8 mouse cellular contexts compared by ENCODE assay signal in the genomic region with DNA sequence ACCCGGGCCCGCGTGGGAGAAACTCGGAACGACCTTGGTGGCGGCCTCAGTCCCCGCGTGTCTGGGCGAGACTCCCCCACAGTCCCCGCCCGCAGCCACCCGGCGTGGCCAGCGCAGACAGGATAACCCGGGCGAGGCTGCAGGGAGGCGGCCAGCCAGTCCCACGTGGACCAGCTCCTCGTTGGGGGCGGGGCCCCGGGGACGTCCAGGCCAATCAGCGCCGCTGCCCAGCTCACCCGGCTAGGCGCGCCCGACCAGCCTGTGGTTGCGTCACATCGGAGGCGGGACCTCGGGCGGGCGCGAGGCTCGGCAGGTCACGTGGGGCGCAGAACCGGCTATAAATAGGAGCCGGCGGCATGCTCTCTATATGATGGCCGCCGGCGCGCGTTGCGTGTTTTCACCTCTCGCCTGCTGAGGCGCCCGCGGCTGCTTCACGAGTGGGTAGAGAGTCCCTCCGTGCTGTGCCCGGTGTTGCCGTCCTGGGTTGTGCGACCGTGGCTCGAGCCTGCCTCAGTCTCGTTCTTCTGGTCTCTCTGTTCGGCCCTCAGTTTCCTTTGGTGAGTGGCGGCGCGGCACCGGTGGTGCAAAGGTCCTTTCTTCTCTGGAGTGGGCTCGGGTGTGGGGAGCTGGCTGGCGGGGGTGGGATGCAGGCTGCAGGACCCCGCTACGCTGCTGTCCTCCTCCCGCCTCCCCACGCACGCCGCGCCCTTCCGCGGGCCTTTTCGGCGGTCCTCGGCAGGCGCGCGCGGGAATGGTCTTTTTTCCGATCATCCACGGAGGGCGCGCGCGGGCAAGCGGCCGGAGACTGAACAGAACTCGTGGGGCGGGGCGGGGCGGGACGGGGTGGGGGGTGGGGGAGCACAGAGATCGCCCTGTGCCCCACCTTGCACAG. TPM values are rescaled to one million over a fixed set of nuclear protein-coding genes. Genes with fewer than 3 reads are reported as not detected.
A peak's percentile ranks its signal among the peaks of the same experiment; 100 is the strongest.
DNase-seq lines count a peak whose midpoint lies in the region; ATAC-seq lines count a peak whose summit lies in the region.

A gene (plus strand): TSS at position 329 of the 892 bp plus-strand sequence.

- no peaks in the 10 kb centered on the region for H3K27me3 ChIP-seq in heart, embryonic 14.5 days (ENCODE audit: control insufficient read depth, insufficient read depth, low read length)
- H3K27me3 ChIP-seq in liver, embryonic 13.5 days, result no peaks in the 10 kb centered on the region
- H3K27me3 ChIP-seq in stomach, embryonic 16.5 days (ENCODE audit: control insufficient read depth, insufficient read depth, low read length), result no peaks in the 10 kb centered on the region

- peaks cover 2% of the 10 kb centered on the region; the same call in 1 of the 2 replicates for H3K4me1 ChIP-seq in brown adipose tissue, adult 24 weeks (ENCODE audit: control insufficient read depth, insufficient read depth, insufficient read length, low read length)
- H3K4me1 ChIP-seq in heart, embryonic 14.5 days (ENCODE audit: control insufficient read depth in 2 of 2, insufficient read depth in 2 of 2, low read length in 2 of 2), result peaks cover 6 to 22% of the 10 kb centered on the region in 2 experiments
- H3K4me1 ChIP-seq in liver, embryonic 13.5 days (replicated peaks), result peaks cover 80% of the 10 kb centered on the region
- peaks cover 10% of the 10 kb centered on the region for H3K4me1 ChIP-seq in stomach, embryonic 16.5 days (ENCODE audit: control insufficient read depth, insufficient read depth, low read length)

- peak within 1 kb of the TSS; percentile 93 for H3K27ac ChIP-seq in brown adipose tissue, adult 24 weeks (replicated peaks; ENCODE audit: low read depth, low read length)
- H3K27ac ChIP-seq in heart, embryonic 14.5 days (replicated peaks in 1 of 2; ENCODE audit: control insufficient read depth in 1 of 2, insufficient read depth in 1 of 2, low read depth in 2 of 2, low read length in 2 of 2), result peak within 1 kb of the TSS; percentile 80 to 93
- H3K27ac ChIP-seq in liver, embryonic 13.5 days, result peak within 1 kb of the TSS; percentile 97
- peak within 1 kb of the TSS; percentile 83 for H3K27ac ChIP-seq in stomach, embryonic 16.5 days (ENCODE audit: low read length)

- peak within 1 kb of the TSS; percentile 96 for H3K9ac ChIP-seq in heart, embryonic 14.5 days (ENCODE audit: low read length)
- H3K9ac ChIP-seq in liver, embryonic 13.5 days, result peak within 1 kb of the TSS; percentile 100
- H3K9ac ChIP-seq in stomach, embryonic 16.5 days (ENCODE audit: low read length), result peak within 1 kb of the TSS; percentile 95

- under 1% methylated on average over 91 of the region's 96 CpGs for WGBS in heart, embryonic 14.5 days
- under 1% methylated on average over 96 of the region's 96 CpGs for WGBS in liver, embryonic 13.5 days (ENCODE audit: insufficient replicate concordance)
- whole genome bisulfite sequencing in stomach, embryonic 16.5 days, result 1% methylated on average over 93 of the region's 96 CpGs

- H3K36me3 ChIP-seq in heart, embryonic 14.5 days (ENCODE audit: control insufficient read depth, insufficient read depth, low read length), result peaks cover 39% of the 10 kb centered on the region
- H3K36me3 ChIP-seq in liver, embryonic 13.5 days, result peaks cover 42% of the 10 kb centered on the region
- no peaks in the 10 kb centered on the region for H3K36me3 ChIP-seq in stomach, embryonic 16.5 days (ENCODE audit: control insufficient read depth, insufficient read depth, low read length)

- H3K4me3 ChIP-seq in brown adipose tissue, adult 24 weeks (ENCODE audit: insufficient read depth, low read depth, low read length), result peak within 1 kb of the TSS; percentile 98
- peak within 1 kb of the TSS; percentile 83 to 89 for H3K4me3 ChIP-seq in heart, embryonic 14.5 days (ENCODE audit: control insufficient read depth in 1 of 2, insufficient read depth in 1 of 2, low read depth in 1 of 2, low read length in 2 of 2)
- H3K4me3 ChIP-seq in liver, embryonic 13.5 days (replicated peaks), result peak within 1 kb of the TSS; percentile 99
- H3K4me3 ChIP-seq in stomach, embryonic 16.5 days (replicated peaks; ENCODE audit: low read length), result peak within 1 kb of the TSS; percentile 93

- peak; percentile 99 for DNase-seq in CD4-positive, CD25-positive, alpha-beta regulatory T cell, adult 2 months (ENCODE audit: low read depth, low spot score)
- peak; percentile 89 for DNase-seq in fibroblast of lung, adult 2 months (ENCODE audit: low read depth)
- peak; percentile 100 for DNase-seq in kidney, postnatal 14 days
- DNase-seq in liver, embryonic 13.5 days, result peak; percentile 99
- DNase-seq in neural tube, embryonic 10.5 days (ENCODE audit: extremely low spot score, low spot score), result peak; percentile 98

- peak within 1 kb of the TSS; percentile 72 for H3K4me2 ChIP-seq in heart, embryonic 14.5 days (ENCODE audit: low read length)
- H3K4me2 ChIP-seq in liver, embryonic 13.5 days, result peak within 1 kb of the TSS; percentile 99
- H3K4me2 ChIP-seq in stomach, embryonic 16.5 days (ENCODE audit: low read depth, low read length), result peak within 1 kb of the TSS; percentile 78

- peak; percentile 99 for ATAC-seq in heart, embryonic 14.5 days (ENCODE audit: insufficient number of reproducible peaks, insufficient read depth, low FRiP score, low read depth)
- ATAC-seq in liver, embryonic 13.5 days (ENCODE audit: low read depth), result peak; percentile 97
- peak; percentile 99 for ATAC-seq in stomach, embryonic 16.5 days (ENCODE audit: insufficient read depth, low FRiP score)

- H3K9me3 ChIP-seq in heart, embryonic 14.5 days (ENCODE audit: control insufficient read depth, low read length), result no peaks in the 10 kb centered on the region
- H3K9me3 ChIP-seq in liver, embryonic 13.5 days (replicated peaks), result no peaks in the 10 kb centered on the region
- H3K9me3 ChIP-seq in stomach, embryonic 16.5 days (replicated peaks; ENCODE audit: control insufficient read depth, low read length), result no peaks in the 10 kb centered on the region

RNA-seq across cellular contexts. Expression of the gene that starts here (rescaled TPM):
- 5.6 and 7.3 TPM in 2 replicates for polyA plus RNA-seq in brown adipose tissue, adult 24 weeks (2012; ENCODE audit: insufficient read depth, insufficient read length, missing spikeins)
- polyA plus RNA-seq in heart, embryonic 14.5 days (2014; fragmentation: Nextera tagmentation; extraction: Ambion mirVana), result 21.6 and 22.0 TPM in 2 replicates
- 48.6 and 55.8 TPM in 2 replicates for polyA plus RNA-seq in liver, embryonic 13.5 days (2015; fragmentation: Nextera tagmentation; extraction: Ambion mirVana)
- 24.8 and 25.9 TPM in 2 replicates for polyA plus RNA-seq in stomach, embryonic 16.5 days (2015; fragmentation: Nextera tagmentation; extraction: Ambion mirVana)

Comparison
In these comparisons a context has a peak if more than half of its experiments do, and no peak if none do; other contexts are left out.
1. Peak in every context shown above with its lines: DNase-seq, ATAC-seq, H3K4me3 ChIP-seq and H3K27ac ChIP-seq.